Mouse (Mus musculus) brain, embryonic 14.5 days (tissue): ENCODE measurements at regions not wholly inside any gene's neighbourhood (a gene's known extent, or its start where the extent isn't known, plus 50 kb on each side); places are given as distances from the start of the nearest gene placed in this dataset.

Experiments used
- DNase-seq: peaks from one replicate; pipeline ENCODE4 v3.0.0-alpha.2; 2011; ENCODE audit warnings: low read depth
- CTCF ChIP-seq: fragments of 200-500 bp; IDR thresholded peaks from 2 replicates; pipeline ENCODE4 v1.5.1; 2012; ENCODE audit warnings: inconsistent platforms, mild to moderate bottlenecking, moderate library complexity, borderline replicate concordance; ENCODE audit not compliant: insufficient read depth, insufficient read length; ENCODE audit errors: extremely low read depth
- POLR2A ChIP-seq: fragments of 200-500 bp; IDR thresholded peaks from 2 replicates; pipeline ENCODE4 v1.6.1; 2012; ENCODE audit warnings: mild to moderate bottlenecking, inconsistent platforms, borderline replicate concordance; ENCODE audit not compliant: poor library complexity, insufficient read depth, insufficient read length, severe bottlenecking; ENCODE audit errors: extremely low read depth

DNA sequence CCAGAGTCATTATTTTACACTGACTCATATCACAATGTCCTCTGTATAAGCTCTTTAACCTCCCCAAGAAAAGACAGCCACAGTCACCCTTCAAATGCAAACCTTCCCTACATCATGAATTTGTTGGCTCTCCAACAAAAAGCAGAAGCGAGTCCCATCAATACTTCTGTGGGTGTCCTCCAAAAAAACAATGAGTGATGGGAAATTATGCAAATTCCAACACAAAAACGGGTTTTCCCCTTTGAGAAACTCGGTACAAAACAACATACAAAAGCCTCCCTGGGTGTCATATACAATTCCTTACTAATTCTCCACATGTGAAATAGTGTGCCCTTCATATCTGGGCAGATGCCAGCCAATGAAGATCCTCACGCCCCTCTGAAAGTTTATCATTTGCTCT lies 311.8 kb upstream of the 4930412O13Rik start:
- no peak for DNase-seq
- no peak for TF ChIP-seq POLR2A
- no peak for TF ChIP-seq CTCF

DNA sequence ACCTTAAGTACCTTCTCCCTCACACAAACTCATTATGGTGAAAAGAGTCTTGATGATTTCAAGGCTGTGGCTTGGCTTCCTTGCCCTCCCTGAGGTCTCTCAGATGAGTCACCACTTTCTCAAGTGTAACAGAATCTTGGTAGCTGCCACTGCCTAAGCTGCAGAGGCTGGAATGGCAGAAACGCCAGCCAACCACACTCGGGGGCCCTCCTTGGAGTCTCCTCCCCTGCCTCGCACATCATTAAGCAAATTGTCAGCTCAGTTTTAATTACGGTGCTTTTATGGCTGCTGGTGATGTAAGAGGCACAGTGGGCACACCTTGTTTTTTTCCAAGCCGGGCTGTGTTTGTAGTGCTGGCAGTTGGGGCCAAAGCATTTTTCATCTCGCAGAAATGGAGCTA lies 306.9 kb upstream of the 4930412O13Rik start:
- TF ChIP-seq POLR2A = no peak
- TF ChIP-seq CTCF = no peak
- peak; percentile 92 for DNase-seq

DNA sequence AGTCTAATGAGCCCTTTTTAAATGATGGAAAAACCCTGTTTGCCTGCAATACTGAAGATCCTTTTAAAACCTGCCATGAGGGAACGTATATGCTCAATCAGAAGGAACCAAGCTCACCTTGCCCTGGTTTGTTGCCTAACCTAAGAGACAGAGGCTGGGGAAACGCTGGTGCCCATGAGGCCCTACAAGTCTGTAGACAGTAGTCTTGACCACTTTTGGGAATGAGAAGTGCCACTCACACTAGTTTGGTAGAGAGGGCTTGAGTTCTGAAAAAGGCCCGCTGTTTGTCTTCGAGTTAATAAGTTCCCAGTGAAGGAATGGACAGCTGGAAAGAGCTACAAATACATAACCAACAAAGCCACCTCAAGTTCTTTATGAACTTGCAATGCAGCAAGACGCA lies 306.4 kb upstream of the 4930412O13Rik start:
- no peak for TF ChIP-seq POLR2A

GRCm38 (mm10) chr2:9577868-9578267 lies 303.2 kb upstream of the 4930412O13Rik start:
- TF ChIP-seq CTCF = no peak
- TF ChIP-seq POLR2A = no peak
- no peak for DNase-seq

More for the DNA sequence above, 306.4 kb upstream of the 4930412O13Rik start:
- no peak for DNase-seq

- DNase-seq = no peak
- TF ChIP-seq POLR2A (no peak), CTCF (no peak)
Measured at GRCm38 (mm10) chr2:9587389-9587788, 293.7 kb upstream of the 4930412O13Rik start.

DNA sequence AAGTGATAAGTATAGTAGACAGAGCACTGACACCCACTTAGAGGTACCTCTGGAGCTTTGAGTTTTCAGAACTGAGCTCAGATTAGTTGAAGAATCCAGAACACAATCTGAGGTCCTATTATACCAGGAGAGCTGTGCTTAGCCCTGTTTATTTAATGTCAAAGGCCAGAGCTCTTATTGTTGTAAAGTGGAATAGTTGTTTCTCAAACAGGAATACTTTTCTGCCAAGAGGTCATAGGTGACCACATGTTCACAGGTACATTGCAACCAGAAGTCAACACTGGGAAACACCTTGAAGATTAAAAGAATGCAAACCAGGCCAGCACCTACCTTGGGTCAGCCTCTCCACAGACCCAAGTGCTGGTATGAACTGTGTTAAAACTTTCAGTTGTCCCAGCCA lies 291.9 kb upstream of the 4930412O13Rik start:
- no peak for TF ChIP-seq POLR2A
- TF ChIP-seq CTCF = no peak

GRCm38 (mm10) chr2:9592531-9592930 lies 288.5 kb upstream of the 4930412O13Rik start:
- TF ChIP-seq POLR2A (no peak), CTCF (no peak)
- DNase-seq = no peak

More for the DNA sequence above, 291.9 kb upstream of the 4930412O13Rik start:
- no peak for DNase-seq

GRCm38 (mm10) chr2:9593931-9594330 lies 287.1 kb upstream of the 4930412O13Rik start:
- DNase-seq = peak; percentile 23
- TF ChIP-seq POLR2A (no peak), CTCF (no peak)

GRCm38 (mm10) chr2:9595236-9595850 lies 285.7 kb upstream of the 4930412O13Rik start:
- TF ChIP-seq CTCF (no peak), POLR2A (no peak)
- DNase-seq = no peak

- TF ChIP-seq POLR2A (no peak), CTCF (no peak)
- no peak for DNase-seq
Measured at GRCm38 (mm10) chr2:9596135-9596534, 284.9 kb upstream of the 4930412O13Rik start.

DNA sequence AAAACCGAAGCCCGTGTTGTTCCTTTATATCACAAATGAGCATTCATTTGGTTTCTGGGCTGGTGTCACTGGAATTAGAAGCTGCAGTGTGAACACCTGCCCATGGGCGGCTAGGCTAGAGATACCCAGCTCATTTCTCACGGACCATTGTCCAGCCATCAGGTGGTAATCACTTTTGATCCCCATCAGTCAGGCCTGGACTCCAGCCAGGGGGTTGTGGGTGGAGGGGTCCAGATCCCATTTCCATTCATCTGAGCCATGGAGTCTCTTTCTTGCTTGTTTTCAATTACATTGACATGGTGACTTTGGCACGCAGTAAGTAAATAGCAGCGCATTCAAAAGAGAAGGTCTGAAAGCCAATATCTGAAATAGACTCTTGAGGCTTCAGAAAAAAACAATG lies 276.1 kb upstream of the 4930412O13Rik start:
- peak; percentile 46 for DNase-seq
- TF ChIP-seq POLR2A (no peak), CTCF (no peak)

- no peak for TF ChIP-seq CTCF
- no peak for TF ChIP-seq POLR2A
- no peak for DNase-seq
Measured at GRCm38 (mm10) chr2:9607547-9607946, 273.5 kb upstream of the 4930412O13Rik start.
